Mouse (Mus musculus) olfactory bulb, adult 2 months (tissue): ENCODE results near the gene Lpgat1.

Source experiments
- CTCF ChIP-seq: fragments of 200-500 bp; IDR thresholded peaks from 2 replicates; pipeline ENCODE4 v1.5.1; 2012; ENCODE audit warnings: low read depth, mild to moderate bottlenecking, low read length, moderate library complexity; ENCODE audit not compliant: insufficient read depth
- POLR2A ChIP-seq: fragments of 200-500 bp; IDR thresholded peaks from 2 replicates; pipeline ENCODE4 v1.6.1; 2012; ENCODE audit warnings: mild to moderate bottlenecking, low read depth, low read length, moderate library complexity; ENCODE audit not compliant: insufficient read depth

GRCm38 (mm10) chr1:191741635-191742034 lies 24.0 kb downstream of the Lpgat1 start:
- no peak for TF ChIP-seq CTCF
- TF ChIP-seq POLR2A = no peak
